Mouse (Mus musculus) embryo, embryonic 10.5 days (tissue): ENCODE results near the gene Klk11.

Experiments used
- DNase-seq: peaks from one replicate; pipeline ENCODE4 v3.0.0-alpha.2; 2015; ENCODE audit warnings: low spot score

Gene Klk11

GRCm38 (mm10) chr7:43796355-43796754 is 22.0 kb downstream of the Klk11 start:
- DNase-seq, result no peak

DNA sequence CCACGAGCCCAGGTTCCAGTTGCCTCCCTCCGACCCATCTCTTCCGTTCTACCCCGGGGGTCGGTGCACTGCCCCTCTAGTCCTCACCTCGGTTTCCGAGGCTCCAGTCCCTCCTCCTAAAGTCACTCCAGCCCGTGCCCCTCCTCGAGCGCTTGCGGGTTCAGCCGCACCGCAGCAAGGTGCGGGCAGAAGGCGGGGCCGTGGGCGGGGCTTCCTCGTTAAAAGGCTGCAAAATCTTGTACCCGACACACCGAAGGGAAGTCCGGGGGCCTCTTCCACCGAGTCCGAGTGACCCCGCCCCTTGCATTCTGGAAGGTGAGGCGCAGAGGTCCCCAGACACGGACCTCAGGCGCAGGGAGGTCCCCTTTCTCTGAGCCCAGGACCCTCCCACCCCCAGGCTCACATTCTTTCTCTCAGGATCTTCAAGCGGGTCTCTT is 22.9 kb downstream of the Klk11 start, which contains the start of gene Klk8:
TSS of gene Klk8 (plus strand) at position 245 of the 437 bp plus-strand sequence.
- DNase-seq, result peak; percentile 50

DNA sequence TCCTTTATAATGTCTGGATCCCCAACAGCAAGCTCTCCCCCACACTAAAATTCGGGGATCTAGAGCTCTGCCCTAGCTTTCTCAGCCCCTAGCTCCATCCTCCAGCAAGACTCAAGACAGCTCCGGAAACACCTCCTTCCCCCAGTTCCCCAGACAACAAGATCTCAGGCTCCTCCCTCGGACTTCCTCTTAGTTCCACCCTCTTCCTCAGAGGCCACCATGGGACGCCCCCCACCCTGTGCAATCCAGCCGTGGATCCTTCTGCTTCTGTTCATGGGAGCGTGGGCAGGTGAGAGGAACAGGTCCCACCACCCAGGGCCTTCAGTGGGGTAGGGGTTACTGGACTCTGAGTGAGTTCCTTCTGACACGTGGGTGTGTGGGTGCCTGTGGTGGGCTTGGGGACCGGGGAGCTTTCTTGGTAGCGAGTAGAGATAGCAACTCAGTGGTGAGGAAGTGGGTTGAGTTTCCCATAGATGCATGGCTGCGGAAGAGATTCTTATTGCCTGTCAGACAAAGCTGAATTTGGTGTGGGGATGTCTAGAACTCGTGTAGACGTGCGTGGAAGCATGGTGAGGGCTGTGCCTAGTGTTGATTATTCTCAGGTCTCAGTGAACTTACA is 23.5 kb downstream of the Klk11 start:
- DNase-seq, result peak; percentile 31

DNA sequence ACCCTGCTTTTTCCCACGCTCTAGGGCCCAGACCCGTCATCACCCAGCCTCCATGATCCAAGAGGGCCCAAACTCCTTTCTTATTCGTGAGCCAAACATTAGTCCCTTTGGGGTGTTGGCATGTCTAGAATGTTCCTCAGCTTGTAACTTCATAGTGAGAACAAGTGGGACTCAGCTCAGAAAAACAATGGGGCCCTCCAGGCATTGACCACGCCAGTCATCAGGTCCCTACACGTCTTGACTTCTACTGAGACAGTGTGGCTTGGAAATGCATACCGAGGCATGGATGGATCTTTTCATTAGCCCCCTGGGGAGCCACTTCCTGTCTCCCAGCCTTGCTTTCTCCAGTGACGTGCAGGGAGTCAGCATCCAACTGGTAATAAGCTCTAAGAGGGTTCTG is 25.5 kb downstream of the Klk11 start:
- no peak for DNase-seq

DNA sequence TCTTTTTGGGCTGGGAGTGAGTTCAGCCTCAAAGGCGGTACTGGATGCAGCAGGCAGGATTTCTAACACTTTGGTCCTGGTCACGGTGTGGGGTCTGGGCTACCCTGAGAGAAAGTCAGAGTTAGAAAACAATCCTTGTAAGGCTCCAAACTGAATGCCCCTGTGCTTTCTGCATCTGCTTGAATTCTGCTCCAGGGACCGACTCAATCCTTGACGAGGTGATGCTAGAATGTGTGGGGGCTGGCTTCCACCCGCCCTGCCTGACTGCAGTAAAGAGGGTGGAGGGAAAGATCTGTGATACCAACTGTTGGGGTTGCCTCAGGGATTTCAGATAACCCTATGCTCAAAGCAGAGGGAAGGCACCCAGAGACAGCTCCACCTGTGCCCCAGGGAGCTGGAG is 36.6 kb downstream of the Klk11 start, which contains the start of gene Klk7:
TSS of gene Klk7 (plus strand) at position 301 of the 400 bp plus-strand sequence.
- no peak for DNase-seq

DNA sequence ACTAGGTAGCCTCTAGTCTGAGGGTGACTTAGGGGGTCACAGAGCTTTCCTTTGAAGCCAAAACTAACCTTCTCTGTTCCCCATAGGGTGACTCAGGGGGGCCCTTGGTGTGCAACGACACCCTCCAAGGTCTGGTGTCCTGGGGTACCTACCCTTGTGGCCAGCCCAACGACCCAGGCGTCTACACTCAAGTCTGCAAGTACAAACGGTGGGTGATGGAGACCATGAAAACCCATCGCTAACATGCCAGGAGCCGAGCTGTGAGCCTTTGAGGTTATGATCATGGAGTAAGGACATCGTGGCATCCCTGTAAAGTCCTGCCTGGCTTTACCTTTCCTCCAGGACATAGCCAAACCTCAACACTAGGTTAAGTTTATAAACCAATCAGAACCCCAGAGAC is 40.8 kb downstream of the Klk11 start:
- DNase-seq, result no peak

GRCm38 (mm10) chr7:43816746-43817145 is 42.3 kb downstream of the Klk11 start:
- no peak for DNase-seq

DNA sequence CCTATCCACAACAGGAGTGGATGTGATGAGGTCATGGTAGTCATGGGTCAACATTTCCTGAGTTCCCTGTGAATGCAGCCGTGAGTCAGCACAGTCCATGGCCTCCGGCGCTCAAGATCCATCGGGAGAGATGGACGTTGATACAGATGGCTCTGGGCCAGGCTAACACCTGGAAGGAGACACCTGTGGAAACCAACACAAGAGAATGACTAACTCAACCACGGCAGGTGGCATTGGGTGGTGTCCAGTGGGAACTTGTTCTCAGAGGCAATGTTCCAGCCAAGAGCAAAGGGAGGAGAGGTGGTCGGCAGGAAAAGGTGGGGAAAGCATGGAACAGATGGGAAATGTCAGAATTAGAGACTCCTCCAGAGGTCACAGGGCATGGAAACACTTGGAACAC is 47.2 kb downstream of the Klk11 start:
- no peak for DNase-seq

GRCm38 (mm10) chr7:43824199-43824598 is 49.8 kb downstream of the Klk11 start, which contains the start of gene Klk6:
Gene Klk6, plus strand, starts transcription at chr7:43824499.
- no peak for DNase-seq

- no peak for DNase-seq
These were observed 51.7 kb downstream of the Klk11 start for GRCm38 (mm10) chr7:43826056-43826455.

GRCm38 (mm10) chr7:43827706-43828105 is 53.3 kb downstream of the Klk11 start:
- no peak for DNase-seq
